In the genomic region with DNA sequence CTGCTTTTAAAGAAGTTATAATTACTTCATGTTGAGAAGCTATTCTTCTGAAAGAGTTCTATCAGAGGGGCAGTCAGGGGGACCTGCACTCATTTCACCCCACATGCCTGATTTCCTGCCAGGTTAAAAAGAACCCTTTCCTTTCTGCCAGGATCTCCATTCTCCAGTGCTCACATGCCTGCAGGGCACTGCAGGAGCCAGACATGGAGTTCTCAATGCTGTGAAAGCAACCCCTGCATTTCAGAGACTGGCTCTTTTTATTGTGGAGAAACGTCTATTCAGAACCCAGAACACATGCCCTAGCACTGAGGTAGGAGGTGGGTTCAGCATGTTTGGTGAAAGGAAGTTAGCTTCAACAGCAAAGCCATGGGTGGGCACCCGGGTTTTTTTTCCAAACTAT, we compare ENCODE assay signal across 29 mouse cellular contexts.
DNase-seq lines count a peak whose midpoint lies in the region; ATAC-seq and TF ChIP-seq lines count a peak whose summit lies in the region.
"Had no signal": no experiment of that assay in that cellular context is flagged by ENCODE, and none has a peak within 500 bp of the region (broad histone marks: within the 10 kb centered on the region; RNA-seq: fewer than 3 reads in every experiment).

No protein-coding gene starts in this region.

- ATAC-seq in midbrain, embryonic 16.5 days, result peak; percentile 71
- no peak for ATAC-seq in midbrain, postnatal 0 days (ENCODE audit: low FRiP score)
- 0 out of 2 replicates have a peak, but pooled peaks have one; percentile 58 for ATAC-seq in forebrain, embryonic 11.5 days (replicated peaks; ENCODE audit: low FRiP score)
- ATAC-seq in forebrain, postnatal 0 days, result peak; percentile 14; the same call in 1 of the 2 replicates
- ATAC-seq: intestine, postnatal 0 days had no signal

- 17% methylated on average over 2 of the region's 2 CpGs for WGBS in midbrain, embryonic 16.5 days
- 18% methylated on average over 2 of the region's 2 CpGs for WGBS in midbrain, postnatal 0 days
- WGBS in forebrain, embryonic 11.5 days, result 13% methylated on average over 2 of the region's 2 CpGs
- 2% methylated on average over 2 of the region's 2 CpGs for WGBS in forebrain, postnatal 0 days

- H3K4me3 ChIP-seq in midbrain, embryonic 16.5 days (ENCODE audit: low read depth, low read length), result no peak overlapping the region
- no peak overlapping the region for H3K4me3 ChIP-seq in midbrain, postnatal 0 days (ENCODE audit: low read depth, low read length)
- H3K4me3 ChIP-seq in forebrain, embryonic 11.5 days (ENCODE audit: low read depth, low read length), result no peak overlapping the region
- H3K4me3 ChIP-seq in forebrain, postnatal 0 days (ENCODE audit: low read depth, low read length), result no peak overlapping the region
- H3K4me3 ChIP-seq: embryonic facial prominence, embryonic 15.5 days; heart, embryonic 12.5 days; hindbrain, embryonic 10.5 days; kidney, embryonic 15.5 days; limb, embryonic 15.5 days; lung, embryonic 15.5 days; neural tube, embryonic 12.5 days had no signal

- peak; percentile 9 to 16 for DNase-seq in cerebellum, postnatal 10 days
- no peak for DNase-seq in cerebellum, adult 11 months
- DNase-seq in midbrain, postnatal 0 days (ENCODE audit: low spot score), result no peak
- no peak for DNase-seq in forebrain, embryonic 11.5 days (ENCODE audit: low spot score)
- no peak for DNase-seq in forebrain, postnatal 0 days
- DNase-seq in spleen, adult 12 weeks (ENCODE audit: low spot score), result no peak
- no peak for DNase-seq in kidney, adult 11 months
- DNase-seq: adrenal gland, postnatal 14 days; cerebellum, postnatal 14 days; embryo, embryonic 11 days; gastrocnemius, postnatal 14 days; heart, adult 18-20 months; heart, postnatal 10 days; kidney, postnatal 36 days; layer of hippocampus, adult 9-11 months; left cerebral cortex, postnatal 4 days; thymus, adult 2 months had no signal

- no peaks in the 10 kb centered on the region for H3K9me3 ChIP-seq in midbrain, embryonic 16.5 days (replicated peaks; ENCODE audit: control insufficient read depth, low read length, poor library complexity, severe bottlenecking)
- H3K9me3 ChIP-seq in midbrain, postnatal 0 days (ENCODE audit: low read length), result no peaks in the 10 kb centered on the region
- H3K9me3 ChIP-seq in forebrain, embryonic 11.5 days (ENCODE audit: control insufficient read depth, low read length), result no peaks in the 10 kb centered on the region
- no peaks in the 10 kb centered on the region for H3K9me3 ChIP-seq in forebrain, postnatal 0 days (ENCODE audit: low read length)
- H3K9me3 ChIP-seq: embryonic facial prominence, embryonic 15.5 days; heart, embryonic 12.5 days; hindbrain, embryonic 10.5 days; kidney, embryonic 15.5 days; limb, embryonic 15.5 days; lung, embryonic 15.5 days; neural tube, embryonic 12.5 days had no signal

- no peak for TF ChIP-seq CTCF in midbrain, postnatal 0 days (IDR thresholded peaks at IDR 0.05)
- no peak for TF ChIP-seq CTCF in forebrain, postnatal 0 days (IDR thresholded peaks at IDR 0.05; ENCODE audit: low read depth)

- no peaks in the 10 kb centered on the region for H3K36me3 ChIP-seq in midbrain, embryonic 16.5 days (ENCODE audit: control insufficient read depth, insufficient read depth, low read length)
- no peaks in the 10 kb centered on the region for H3K36me3 ChIP-seq in midbrain, postnatal 0 days (ENCODE audit: insufficient read depth, low read length)
- no peaks in the 10 kb centered on the region for H3K36me3 ChIP-seq in forebrain, embryonic 11.5 days (ENCODE audit: control insufficient read depth, insufficient read depth, low read length)
- no peaks in the 10 kb centered on the region for H3K36me3 ChIP-seq in forebrain, postnatal 0 days (ENCODE audit: insufficient read depth)
- H3K36me3 ChIP-seq: embryonic facial prominence, embryonic 15.5 days; heart, embryonic 12.5 days; hindbrain, embryonic 10.5 days; kidney, embryonic 15.5 days; limb, embryonic 15.5 days; lung, embryonic 15.5 days; neural tube, embryonic 12.5 days had no signal

- no peaks in the 10 kb centered on the region for H3K4me1 ChIP-seq in midbrain, embryonic 16.5 days (ENCODE audit: control insufficient read depth, insufficient read depth, low read length)
- no peaks in the 10 kb centered on the region for H3K4me1 ChIP-seq in midbrain, postnatal 0 days (ENCODE audit: insufficient read depth, low read length)
- H3K4me1 ChIP-seq in forebrain, embryonic 11.5 days (replicated peaks; ENCODE audit: control insufficient read depth, insufficient read depth, low read length), result no peaks in the 10 kb centered on the region
- no peaks in the 10 kb centered on the region for H3K4me1 ChIP-seq in forebrain, postnatal 0 days (ENCODE audit: insufficient read depth)
- H3K4me1 ChIP-seq: heart, embryonic 12.5 days; kidney, embryonic 15.5 days; limb, embryonic 15.5 days; lung, embryonic 15.5 days; neural tube, embryonic 12.5 days had no signal

- H3K4me2 ChIP-seq in midbrain, embryonic 16.5 days (ENCODE audit: low read length), result no peak overlapping the region
- H3K4me2 ChIP-seq in midbrain, postnatal 0 days (ENCODE audit: low read depth, low read length, poor library complexity, severe bottlenecking), result no peak overlapping the region
- no peak overlapping the region for H3K4me2 ChIP-seq in forebrain, embryonic 11.5 days (ENCODE audit: low read depth, low read length, severe bottlenecking)
- no peak overlapping the region for H3K4me2 ChIP-seq in forebrain, postnatal 0 days (ENCODE audit: low read depth)
- H3K4me2 ChIP-seq: embryonic facial prominence, embryonic 15.5 days; heart, embryonic 12.5 days; kidney, embryonic 15.5 days; limb, embryonic 15.5 days; lung, embryonic 15.5 days; neural tube, embryonic 12.5 days had no signal

- no peak overlapping the region for H3K9ac ChIP-seq in midbrain, embryonic 16.5 days (ENCODE audit: low read depth, low read length)
- no peak overlapping the region for H3K9ac ChIP-seq in midbrain, postnatal 0 days (replicated peaks; ENCODE audit: low read length, poor library complexity, severe bottlenecking)
- H3K9ac ChIP-seq in forebrain, embryonic 11.5 days (ENCODE audit: low read length), result no peak overlapping the region
- H3K9ac ChIP-seq in forebrain, postnatal 0 days, result no peak overlapping the region
- H3K9ac ChIP-seq: embryonic facial prominence, embryonic 15.5 days; heart, embryonic 12.5 days; kidney, embryonic 15.5 days; limb, embryonic 15.5 days; liver, embryonic 14.5 days; lung, embryonic 15.5 days; neural tube, embryonic 12.5 days had no signal

- no peak overlapping the region for H3K27ac ChIP-seq in midbrain, embryonic 16.5 days (ENCODE audit: low read length)
- H3K27ac ChIP-seq in midbrain, postnatal 0 days (ENCODE audit: low read depth, low read length), result no peak overlapping the region
- no peak overlapping the region for H3K27ac ChIP-seq in forebrain, embryonic 11.5 days (ENCODE audit: low read depth, low read length)
- H3K27ac ChIP-seq in forebrain, postnatal 0 days (ENCODE audit: low read depth, low read length), result no peak overlapping the region
- H3K27ac ChIP-seq: embryonic facial prominence, embryonic 15.5 days; hindbrain, embryonic 10.5 days; kidney, embryonic 15.5 days; limb, embryonic 15.5 days; liver, embryonic 14.5 days; lung, embryonic 15.5 days; macrophage; neural tube, embryonic 12.5 days; stomach, postnatal 0 days had no signal

- H3K27me3 ChIP-seq in midbrain, embryonic 16.5 days (ENCODE audit: control insufficient read depth, insufficient read depth, low read depth, low read length), result no peaks in the 10 kb centered on the region
- no peaks in the 10 kb centered on the region for H3K27me3 ChIP-seq in midbrain, postnatal 0 days (ENCODE audit: insufficient read depth, low read length)
- H3K27me3 ChIP-seq in forebrain, embryonic 11.5 days (ENCODE audit: control insufficient read depth, insufficient read depth, low read length), result no peaks in the 10 kb centered on the region
- no peaks in the 10 kb centered on the region for H3K27me3 ChIP-seq in forebrain, postnatal 0 days (ENCODE audit: insufficient read depth, low read length)
- H3K27me3 ChIP-seq: embryonic facial prominence, embryonic 15.5 days; heart, embryonic 12.5 days; kidney, embryonic 15.5 days; limb, embryonic 15.5 days; lung, embryonic 15.5 days; neural tube, embryonic 12.5 days had no signal

Comparison
In these comparisons a context has a peak if more than half of its experiments do, and no peak if none do; other contexts are left out.
1. DNase-seq: peak in cerebellum, postnatal 10 days (2 of 2); none in cerebellum, adult 11 months (single experiment), midbrain, postnatal 0 days (single experiment), forebrain, embryonic 11.5 days (single experiment), forebrain, postnatal 0 days (single experiment), spleen, adult 12 weeks (single experiment) and kidney, adult 11 months (single experiment).